17 mouse cellular contexts compared by ENCODE assay signal in genomic region chr12:86106086-86106485, GRCm38 (mm10). TPM values are rescaled to one million over a fixed set of nuclear protein-coding genes. Genes with fewer than 3 reads are reported as not detected.
"Had no signal": no experiment of that assay in that cellular context is flagged by ENCODE, and none has a peak within 500 bp of the region (broad histone marks: within the 10 kb centered on the region; RNA-seq: fewer than 3 reads in every experiment).

No protein-coding gene starts in this region.

- H3K9me3 ChIP-seq: kidney, embryonic 15.5 days; limb, embryonic 12.5 days; limb, embryonic 15.5 days; midbrain, embryonic 13.5 days; neural tube, embryonic 13.5 days had no signal

- H3K4me3 ChIP-seq: kidney, embryonic 15.5 days; limb, embryonic 12.5 days; limb, embryonic 15.5 days; midbrain, embryonic 13.5 days; neural tube, embryonic 13.5 days had no signal

- DNase-seq: kidney, adult 8-10 months; kidney, postnatal 10 days; left cerebral cortex, postnatal 4 days; liver, postnatal 0 days; lung, embryonic 14.5 days; thymus, adult 18-20 months; thymus, postnatal 4 days had no signal

- H3K36me3 ChIP-seq: kidney, embryonic 15.5 days; limb, embryonic 12.5 days had no signal

- H3K27ac ChIP-seq: kidney, embryonic 15.5 days; limb, embryonic 12.5 days; limb, embryonic 15.5 days; liver, embryonic 14.5 days; macrophage; midbrain, embryonic 13.5 days; neural tube, embryonic 13.5 days had no signal

- ATAC-seq: liver, postnatal 0 days; lung, postnatal 0 days; midbrain, embryonic 13.5 days had no signal

- H3K27me3 ChIP-seq: kidney, embryonic 15.5 days; limb, embryonic 12.5 days; limb, embryonic 15.5 days; midbrain, embryonic 13.5 days; neural tube, embryonic 13.5 days had no signal

RNA-seq across cellular contexts. Expression of gene Ift43, which starts 23.7 kb away (rescaled TPM):
- total RNA-seq: megakaryocyte-erythroid progenitor cell, adult 5-6 weeks; neutrophil, adult 5-6 weeks had no signal

RNA-seq across cellular contexts. Expression of gene Tgfb3, which starts 27.2 kb away (rescaled TPM):
- total RNA-seq: megakaryocyte-erythroid progenitor cell, adult 5-6 weeks had no signal
